Mouse (Mus musculus): ENCODE results near the gene Zfp600. TPM values are rescaled to one million over a fixed set of nuclear protein-coding genes. Genes with fewer than 3 reads are reported as not detected.

The Zfp600 gene
- polyA plus RNA-seq, 1 experiment from 2014 or later = not detected

Other genes starting within 250 kb of the Zfp600 start
- 0.17 TPM in 1 of 2 replicates, not detected in the other for gene Zfp987, start 59.5 kb upstream of the Zfp600 start, polyA plus RNA-seq (2015; fragmentation: Nextera tagmentation; extraction: Ambion mirVana)

Data from neural tube, embryonic 13.5 days (tissue).